Mouse (Mus musculus) small intestine, adult 2 months (tissue): ENCODE measurements around the gene Agtrap.

Experiments
- CTCF ChIP-seq: fragments of 200-500 bp; IDR thresholded peaks from 2 replicates; pipeline ENCODE4 v1.5.1; 2012; ENCODE audit warnings: low read depth, mild to moderate bottlenecking, control low read depth, inconsistent platforms, low read length, moderate library complexity, mixed read lengths; ENCODE audit not compliant: insufficient replicate concordance, insufficient read length; ENCODE audit errors: extremely low read depth
- POLR2A ChIP-seq: fragments of 200-500 bp; IDR thresholded peaks from 2 replicates; pipeline ENCODE4 v1.6.1; 2012; ENCODE audit warnings: low read depth, mild to moderate bottlenecking, control low read depth, inconsistent platforms, low read length, moderate library complexity

DNA sequence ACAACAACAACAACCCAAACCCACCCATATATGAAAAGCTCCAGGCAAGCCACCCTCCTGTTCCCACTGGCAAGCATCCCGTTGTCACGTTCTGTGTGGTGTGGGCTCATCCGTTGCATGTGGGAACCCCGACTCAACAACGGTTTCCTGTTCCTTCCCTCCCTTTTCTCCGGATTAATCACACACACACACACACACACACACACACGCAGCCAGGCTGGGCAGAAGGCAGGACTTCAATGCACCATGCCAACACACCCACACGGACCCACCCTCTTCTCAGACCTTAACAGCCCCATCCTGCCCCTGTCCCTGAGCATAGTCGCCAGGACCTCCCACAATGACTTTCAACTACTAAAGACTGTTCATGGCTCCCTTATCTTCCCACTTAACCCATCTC, 32.7 kb upstream of the Agtrap start:
- TF ChIP-seq CTCF, result no peak
- no peak for TF ChIP-seq POLR2A
